Mouse (Mus musculus) heart, postnatal 25 days (tissue): ENCODE results near the gene Rhag. TPM values are rescaled to one million over a fixed set of nuclear protein-coding genes. Genes with fewer than 3 reads are reported as not detected.

Experiments used
- DNase-seq: peaks from one replicate; pipeline ENCODE4 v3.0.0; 2022; ENCODE audit warnings: low spot score
- intact Hi-C: fragments of 180-260 bp; cut with DNase I; formaldehyde crosslinking; loops from one replicate; pipeline ENCODE4 v1.15.1; 2025
- total RNA-seq, 2 experiments: library from RNA; stranded (reverse); gene quantifications; 2 replicates each; pipeline ENCODE4 v1.2.3; 2021

The Rhag gene
- total RNA-seq, 2 experiments from 2014 or later, result 0.28 to 0.47 TPM

DNA sequence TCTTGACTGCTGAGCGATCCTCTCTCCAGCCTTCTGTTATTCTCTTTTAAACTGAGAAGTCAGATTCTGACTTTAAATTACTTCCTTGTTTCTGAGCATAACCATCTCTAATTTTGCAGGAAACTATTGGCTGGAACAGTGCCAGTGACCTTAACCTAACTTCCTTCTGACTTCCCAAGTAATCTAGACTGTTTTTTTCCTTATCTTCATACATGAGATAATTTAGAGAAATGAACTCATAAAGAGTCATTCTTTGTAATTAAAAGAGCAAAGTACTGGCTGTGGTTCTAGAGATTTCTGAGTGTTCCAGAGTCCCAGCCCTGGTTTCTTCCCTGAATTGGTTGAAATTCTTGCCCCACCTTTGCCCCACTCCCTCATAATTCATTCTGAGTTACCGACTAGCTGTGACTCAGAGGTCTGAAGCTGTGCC, 62.7 kb downstream of the Rhag start:
- intact Hi-C loops, result no loop called here
- DNase-seq, result no peak

DNA sequence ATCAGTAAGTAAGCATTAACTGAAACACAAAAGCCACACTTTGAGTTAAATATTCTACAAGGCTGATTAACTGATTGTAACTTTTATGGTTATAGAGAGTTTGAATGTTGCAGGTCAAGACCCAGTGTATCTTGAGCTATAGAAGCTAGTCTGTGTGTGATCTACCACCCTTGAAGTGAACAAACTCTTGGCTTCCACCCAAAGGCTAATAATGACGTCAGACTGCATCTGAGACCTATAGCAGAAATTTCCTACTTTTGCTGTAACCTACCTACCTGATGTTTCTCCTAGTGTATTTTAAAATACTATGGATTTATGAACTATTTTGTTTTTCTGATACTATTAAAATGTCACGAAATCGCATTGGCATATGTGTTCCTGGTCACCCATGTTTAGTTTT, 63.8 kb downstream of the Rhag start:
- no peak for DNase-seq
- intact Hi-C loops, result no loop called here

DNA sequence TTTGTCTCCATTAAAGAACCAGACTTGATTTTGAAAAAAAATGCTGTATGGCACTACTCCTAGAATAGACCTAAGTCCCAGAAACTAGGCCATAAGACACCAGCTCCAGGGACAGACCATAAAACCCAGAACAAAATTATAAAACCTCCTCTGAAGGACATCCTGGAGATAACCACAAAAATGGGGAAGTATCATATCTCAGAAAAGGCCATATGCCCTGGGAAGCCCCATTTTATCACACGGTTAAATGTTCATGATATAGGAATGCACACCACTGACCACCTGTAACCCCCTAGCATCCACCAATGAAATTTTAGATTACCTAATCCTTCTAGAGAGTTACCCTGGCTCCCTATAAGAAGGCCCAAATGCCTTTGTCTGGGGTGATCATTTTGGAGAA, 64.6 kb downstream of the Rhag start:
- intact Hi-C loops, result no loop called here
- no peak for DNase-seq

DNA sequence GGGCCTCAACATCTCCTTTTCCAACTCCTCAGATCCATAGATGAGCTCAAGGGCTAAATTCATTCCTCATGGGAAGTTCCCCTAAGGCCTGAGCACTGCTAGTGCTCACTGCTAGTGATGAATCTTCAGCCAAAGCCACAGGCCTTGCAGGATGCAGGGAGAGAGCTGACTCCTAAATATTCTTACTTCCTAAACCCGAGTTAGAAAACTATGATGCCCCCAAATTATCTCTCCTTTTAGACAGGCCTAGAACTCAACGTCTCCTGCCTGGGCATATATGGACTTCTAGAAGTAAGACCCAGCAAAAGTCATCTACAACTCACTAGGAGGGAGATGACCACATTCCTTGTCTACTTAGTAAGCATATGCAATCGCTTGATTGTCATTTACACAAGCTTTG, 66.8 kb downstream of the Rhag start:
- intact Hi-C loops, result loop anchor here (1.0 kb wide), 1 partner anchor 9 kb away; no protein-coding TSS in a partner anchor
- no peak for DNase-seq

DNA sequence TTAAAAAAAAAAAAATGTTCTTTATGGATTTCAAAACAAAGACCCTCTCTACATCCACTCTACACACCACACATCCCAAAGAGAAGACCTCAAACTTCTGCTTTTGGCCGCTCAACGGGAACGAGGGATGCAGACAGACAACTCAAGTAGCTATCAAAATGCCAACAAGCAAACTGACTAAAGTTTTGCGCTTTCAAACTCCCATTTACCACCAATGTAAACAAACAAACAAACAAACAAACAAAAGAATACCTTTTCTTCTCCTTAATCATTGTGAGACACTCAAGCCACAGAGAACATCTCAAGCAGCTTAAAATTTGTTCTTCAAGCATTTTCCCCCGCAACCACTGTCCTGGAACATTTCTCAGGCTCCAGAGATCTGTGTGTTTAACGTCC, 68.6 kb downstream of the Rhag start:
- intact Hi-C loops, result no loop called here
- no peak for DNase-seq

DNA sequence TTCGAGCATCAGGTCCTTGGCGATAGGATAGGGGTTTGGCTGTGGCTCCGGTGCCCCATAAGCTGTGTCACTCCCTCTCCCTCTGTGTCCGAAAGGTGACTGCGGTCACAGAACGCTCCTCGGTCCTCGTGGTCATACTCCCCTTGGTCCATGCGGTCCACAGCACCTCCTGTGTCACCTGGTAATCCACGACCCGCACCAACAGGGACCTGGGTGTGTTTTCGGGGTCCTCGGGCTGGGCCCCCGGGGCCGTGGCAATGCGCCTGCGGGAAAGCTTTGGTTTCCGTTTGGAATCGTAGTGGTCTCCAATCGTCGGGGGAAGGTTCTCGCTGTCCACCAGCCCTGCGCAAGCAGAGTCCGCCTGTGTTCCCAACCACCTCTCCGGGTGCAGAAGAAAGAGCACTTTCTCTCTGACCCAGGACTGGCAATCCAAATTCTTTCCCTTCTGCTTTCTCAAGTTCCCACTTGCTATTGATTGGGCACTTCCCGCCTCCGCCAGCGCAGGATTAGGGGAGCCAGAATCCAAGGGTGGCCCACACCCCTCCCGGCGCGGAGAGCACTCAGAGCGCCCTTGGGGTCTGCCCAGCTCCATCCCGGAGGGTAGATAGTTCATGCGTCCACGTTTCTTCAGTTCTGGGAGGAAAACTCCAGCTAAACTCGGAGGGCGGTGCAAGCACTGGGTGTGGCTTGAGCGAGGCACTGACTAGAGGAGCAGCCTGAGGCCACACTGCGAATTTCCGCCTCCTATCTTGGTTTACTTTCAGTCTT, 69.2 kb downstream of the Rhag start, which contains the start of gene 9130008F23Rik:
Gene 9130008F23Rik, minus strand, starts transcription at position 636 of the 768 bp plus-strand sequence.
- peak; percentile 31 for DNase-seq

DNA sequence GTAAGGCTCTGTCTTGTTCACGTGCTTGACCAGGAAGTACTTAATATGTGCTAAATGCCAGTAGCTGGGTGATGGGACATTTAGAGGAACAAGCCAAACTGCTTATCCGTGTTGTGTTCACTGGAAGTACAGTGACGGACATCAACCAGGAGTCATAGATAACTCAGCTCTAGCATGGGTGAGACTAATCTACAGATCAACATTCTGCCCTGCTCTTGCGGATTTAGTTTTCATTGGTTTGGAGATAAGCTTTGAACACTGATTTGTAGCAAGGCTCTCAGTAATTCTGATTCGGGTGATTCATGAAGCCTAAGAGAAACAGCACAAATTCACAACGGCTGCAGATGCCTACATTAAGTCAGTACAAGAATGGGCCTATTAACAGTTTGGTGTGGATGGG, 71.2 kb downstream of the Rhag start:
- intact Hi-C loops, result no loop called here
- DNase-seq, result no peak

More for the DNA sequence above, 69.2 kb downstream of the Rhag start, which contains the start of gene 9130008F23Rik:
- intact Hi-C loops, result no loop called here

DNA sequence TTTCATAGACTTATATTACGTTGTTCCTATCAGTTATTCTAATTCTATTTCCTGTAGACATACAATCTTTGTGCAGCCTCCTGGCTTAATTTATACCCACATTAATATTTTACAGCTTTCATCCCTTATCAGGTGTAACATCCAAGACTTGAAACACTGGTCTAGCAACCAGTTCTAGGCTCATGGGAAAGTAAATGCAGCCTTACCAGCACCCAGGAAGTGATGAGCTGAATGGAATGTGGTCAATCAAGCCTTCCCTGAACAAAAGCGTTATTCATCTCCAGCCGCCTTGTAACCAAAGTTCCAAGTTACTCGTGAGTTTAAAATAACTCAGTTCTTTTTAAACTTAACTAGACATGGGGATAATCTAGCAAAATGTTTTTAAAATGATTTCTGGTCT, 74.2 kb downstream of the Rhag start:
- no peak for DNase-seq
- intact Hi-C loops, result no loop called here

DNA sequence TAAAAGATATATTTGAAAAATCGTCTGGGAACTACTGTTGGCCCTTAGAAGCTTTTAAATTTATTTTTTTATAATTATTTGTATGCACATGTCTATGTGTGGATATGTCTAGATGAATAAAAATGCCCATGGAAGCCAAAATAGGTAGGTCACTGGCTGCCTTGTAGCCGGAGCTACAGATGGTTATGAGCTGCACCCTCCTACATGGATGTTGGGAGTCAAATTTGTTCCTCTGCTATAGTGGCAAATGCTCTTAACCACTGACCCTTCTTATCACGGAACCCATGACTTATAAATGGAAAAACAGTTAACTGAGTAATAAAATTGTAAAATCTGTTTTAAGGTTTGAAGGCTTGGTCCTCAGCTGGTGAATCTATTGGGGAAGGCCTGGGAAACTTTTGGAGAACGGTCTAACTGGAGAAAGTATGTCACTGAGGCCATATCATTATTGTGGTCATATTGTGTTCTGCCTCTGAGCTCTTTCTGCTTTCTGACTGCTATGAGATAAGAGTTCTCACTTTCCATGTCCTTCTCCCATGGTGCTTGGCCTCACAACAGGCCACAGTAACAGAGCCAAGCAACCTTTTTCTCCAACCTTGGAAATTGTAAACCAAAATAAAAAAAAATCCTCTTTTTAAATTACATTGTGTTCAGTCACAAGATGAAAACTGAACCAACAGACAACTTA, 77.1 kb downstream of the Rhag start:
- intact Hi-C loops, result no loop called here

More for the DNA sequence above, 77.1 kb downstream of the Rhag start:
- DNase-seq, result no peak

Other genes starting within 250 kb of the Rhag start
- gene Esp6, start 249.6 kb upstream of the Rhag start, total RNA-seq, result not detected
- gene Esp4, start 212.5 kb upstream of the Rhag start, total RNA-seq, result not detected
- gene Esp3, start 179.1 kb upstream of the Rhag start, total RNA-seq, result not detected
- gene Esp1, start 84.0 kb upstream of the Rhag start, total RNA-seq, result not detected
- not detected for gene Crisp2, start 4.1 kb upstream of the Rhag start, total RNA-seq
- gene 9130008F23Rik, start 69.4 kb downstream of the Rhag start, total RNA-seq, result 1 to 10 TPM in 1 of 2 experiments, under 1 TPM in 1; 0.88 to 1.1 TPM
- not detected for gene Glyatl3, start 103.2 kb downstream of the Rhag start, total RNA-seq
- 100 to 1,000 TPM; 148 to 157 TPM for gene Mut, start 123.6 kb downstream of the Rhag start, total RNA-seq
- 1 to 10 TPM; 4.9 to 6.5 TPM for gene Cenpq, start 123.9 kb downstream of the Rhag start, total RNA-seq